Mouse (Mus musculus) heart, embryonic 13.5 days (tissue): ENCODE data around the gene Slx1b. TPM values are rescaled to one million over a fixed set of nuclear protein-coding genes. Genes with fewer than 3 reads are reported as not detected.

Experiments used
- ATAC-seq: fragments of 200-750 bp; cut with Nextera tagmentation; 2 replicates; pipeline ENCODE4 v1.8.0; 2017; ENCODE audit warnings: moderate TSS enrichment; ENCODE audit not compliant: insufficient number of reproducible peaks, low FRiP score, low TSS enrichment; ENCODE audit errors: extremely low read depth
- H3K27ac ChIP-seq: fragments of 300-500 bp; sonication (generic); replicated peaks from 2 replicates; pipeline ENCODE4 v1.5.1; 2015; ENCODE audit warnings: moderate library complexity, mild to moderate bottlenecking, inconsistent platforms
- H3K27me3 ChIP-seq: fragments of 300-500 bp; sonication (generic); replicated peaks from 2 replicates; pipeline ENCODE4 v1.6.1; 2015; ENCODE audit warnings: mild to moderate bottlenecking, inconsistent platforms
- H3K36me3 ChIP-seq: fragments of 300-500 bp; sonication (generic); 2 replicates; pipeline ENCODE4 v1.6.1; 2015; ENCODE audit warnings: mild to moderate bottlenecking, inconsistent platforms
- H3K4me1 ChIP-seq: fragments of 300-500 bp; sonication (generic); 2 replicates; pipeline ENCODE4 v1.6.1; 2015; ENCODE audit warnings: inconsistent platforms
- H3K4me2 ChIP-seq: fragments of 300-500 bp; sonication (generic); 2 replicates; pipeline ENCODE4 v1.6.1; 2015; ENCODE audit warnings: inconsistent platforms, mild to moderate bottlenecking, moderate library complexity
- H3K4me3 ChIP-seq: fragments of 300-500 bp; sonication (generic); 2 replicates; pipeline ENCODE4 v1.5.1; 2015; ENCODE audit warnings: moderate library complexity, mild to moderate bottlenecking, inconsistent platforms
- H3K9ac ChIP-seq: fragments of 300-500 bp; sonication (generic); 2 replicates; pipeline ENCODE4 v1.6.1; 2015; ENCODE audit warnings: inconsistent platforms, mild to moderate bottlenecking, moderate library complexity
- H3K9me3 ChIP-seq: fragments of 300-500 bp; sonication (generic); 2 replicates; pipeline ENCODE4 v1.6.1; 2016; ENCODE audit warnings: inconsistent platforms
- WGBS: fragments of 180-500 bp; shearing (Covaris S2); methylation state at CpG from one replicate; pipeline ENCODE4 v1.1.7; 2015; ENCODE audit warnings: mixed read lengths; 5-methylcytosine and 5-hydroxymethylcytosine counted together
- polyA plus RNA-seq: library from polyadenylated mRNA; unstranded; fragments of >200 nt; fragmentation: Nextera tagmentation; extraction: Ambion mirVana; gene quantifications from 2 replicates; pipeline ENCODE4 v1.2.1, GENCODE M21; 2015

Gene Slx1b
- polyA plus RNA-seq, 1 experiment from 2014 or later, result 7.1 TPM

DNA sequence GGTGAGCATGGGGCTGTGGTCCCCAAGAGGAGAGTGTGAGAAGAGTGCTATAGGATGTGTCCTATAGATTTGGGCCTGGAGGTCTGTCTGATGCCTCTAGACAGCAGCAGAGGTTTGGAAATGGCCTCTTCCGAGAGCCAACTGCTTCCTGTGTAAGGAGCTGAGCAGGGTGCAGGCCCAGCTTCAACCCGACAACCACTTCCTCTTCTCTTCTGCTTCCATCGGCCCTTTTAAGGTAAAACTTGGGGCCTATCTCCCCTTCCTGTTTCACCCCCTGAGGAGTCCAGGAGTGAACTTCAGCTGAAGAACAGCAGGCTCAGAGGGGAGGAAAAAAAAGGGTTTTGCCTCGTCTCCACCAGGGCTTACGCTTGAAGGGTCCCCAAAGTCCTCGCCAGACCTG is 6.8 kb upstream of the Slx1b start:
- no peaks in the 10 kb centered on the region for H3K9me3 ChIP-seq
- H3K4me1 ChIP-seq, result peaks cover 21% of the 10 kb centered on the region
- H3K27ac ChIP-seq, result no peak overlapping the region
- H3K9ac ChIP-seq, result 0 out of 2 replicates have a peak overlapping the region, but pooled peaks have one; percentile 16
- H3K36me3 ChIP-seq, result 0 out of 2 replicates have a peak, but pooled peaks cover under 1% of the 10 kb centered on the region
- H3K4me2 ChIP-seq, result no peak overlapping the region
- ATAC-seq, result no peak
- no peak overlapping the region for H3K4me3 ChIP-seq
- H3K27me3 ChIP-seq, result peaks cover 51% of the 10 kb centered on the region
- WGBS, result 66% methylated on average over 6 of the region's 6 CpGs

DNA sequence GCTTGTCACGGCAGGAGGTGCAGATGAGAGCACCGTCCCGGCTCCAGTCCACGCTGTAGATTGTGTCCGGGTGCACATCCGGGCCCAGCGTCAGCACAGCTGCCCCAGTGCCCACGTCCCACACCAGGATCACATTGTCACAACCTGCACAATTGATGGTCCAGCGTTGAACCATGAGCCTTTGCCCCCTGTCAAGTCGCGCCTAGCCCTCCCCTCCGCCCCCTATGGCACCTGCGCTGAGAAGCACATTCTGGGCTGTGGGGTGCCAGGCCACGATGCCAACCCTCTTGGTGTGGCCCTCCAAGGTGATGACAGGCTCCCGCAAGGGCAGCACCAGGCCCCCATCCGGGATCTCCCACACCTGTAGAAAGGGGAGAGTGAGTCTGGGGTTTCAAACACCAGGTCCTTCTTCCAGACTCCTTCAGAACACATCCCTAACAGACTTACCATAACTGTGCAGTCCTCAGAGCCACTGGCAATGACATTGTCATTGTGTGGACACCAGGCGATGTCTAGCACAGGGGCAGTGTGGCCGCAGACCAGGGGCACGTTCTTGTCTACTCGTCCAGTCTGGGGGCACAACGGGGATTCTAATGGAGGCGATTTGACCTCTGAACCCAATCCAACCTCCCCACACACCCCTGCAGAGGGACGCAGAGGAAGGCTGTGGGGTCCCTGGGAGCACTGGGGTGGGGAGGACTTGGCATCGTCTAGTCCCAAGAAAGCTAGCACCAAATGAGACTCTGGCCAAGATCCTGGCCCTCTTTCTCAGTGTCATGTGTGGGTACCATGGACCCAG is 6.2 kb upstream of the Slx1b start:
- peak overlapping the region; percentile 67 for H3K9ac ChIP-seq
- H3K4me2 ChIP-seq, result peak overlapping the region; percentile 61
- 0 out of 2 replicates have a peak, but pooled peaks cover 6% of the 10 kb centered on the region for H3K36me3 ChIP-seq
- peaks cover 27% of the 10 kb centered on the region for H3K4me1 ChIP-seq
- H3K27me3 ChIP-seq, result peaks cover 51% of the 10 kb centered on the region
- no peak overlapping the region for H3K27ac ChIP-seq
- WGBS, result 50% methylated on average over 24 of the region's 24 CpGs
- H3K4me3 ChIP-seq, result peak overlapping the region; percentile 31
- no peaks in the 10 kb centered on the region for H3K9me3 ChIP-seq
- no peak for ATAC-seq

DNA sequence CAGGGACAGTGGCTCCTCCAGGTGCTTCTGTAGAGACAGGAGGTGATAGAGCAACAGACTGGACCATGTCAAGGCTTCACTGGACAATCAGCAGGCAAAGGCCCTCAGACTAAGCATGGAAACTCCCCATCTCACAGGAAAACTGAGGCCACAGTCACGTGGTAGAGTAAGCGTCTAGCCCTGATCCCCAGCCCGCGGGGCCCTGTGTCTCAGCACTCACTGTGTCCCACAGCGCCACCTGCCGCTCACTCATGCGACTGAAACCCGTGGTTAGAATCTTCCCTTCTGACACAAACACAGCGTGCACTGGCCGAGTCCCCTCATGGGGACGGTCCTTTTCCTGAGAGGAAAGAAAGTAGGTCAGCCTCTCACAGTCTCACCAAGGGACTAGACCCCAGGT is 5.5 kb upstream of the Slx1b start:
- Histone ChIP-seq H3K36me3 (0 out of 2 replicates have a peak, but pooled peaks cover 6% of the 10 kb centered on the region), H3K4me1 (peaks cover 32% of the 10 kb centered on the region), H3K27me3 (peaks cover 46% of the 10 kb centered on the region), H3K4me3 (peak overlapping the region; percentile 31), H3K9me3 (no peaks in the 10 kb centered on the region), H3K27ac (no peak overlapping the region), H3K4me2 (peak overlapping the region; percentile 61), H3K9ac (peak overlapping the region; percentile 67)
- ATAC-seq, result peak; percentile 52; the same call in 1 of the 2 replicates
- WGBS, result 3% methylated on average over 11 of the region's 11 CpGs

DNA sequence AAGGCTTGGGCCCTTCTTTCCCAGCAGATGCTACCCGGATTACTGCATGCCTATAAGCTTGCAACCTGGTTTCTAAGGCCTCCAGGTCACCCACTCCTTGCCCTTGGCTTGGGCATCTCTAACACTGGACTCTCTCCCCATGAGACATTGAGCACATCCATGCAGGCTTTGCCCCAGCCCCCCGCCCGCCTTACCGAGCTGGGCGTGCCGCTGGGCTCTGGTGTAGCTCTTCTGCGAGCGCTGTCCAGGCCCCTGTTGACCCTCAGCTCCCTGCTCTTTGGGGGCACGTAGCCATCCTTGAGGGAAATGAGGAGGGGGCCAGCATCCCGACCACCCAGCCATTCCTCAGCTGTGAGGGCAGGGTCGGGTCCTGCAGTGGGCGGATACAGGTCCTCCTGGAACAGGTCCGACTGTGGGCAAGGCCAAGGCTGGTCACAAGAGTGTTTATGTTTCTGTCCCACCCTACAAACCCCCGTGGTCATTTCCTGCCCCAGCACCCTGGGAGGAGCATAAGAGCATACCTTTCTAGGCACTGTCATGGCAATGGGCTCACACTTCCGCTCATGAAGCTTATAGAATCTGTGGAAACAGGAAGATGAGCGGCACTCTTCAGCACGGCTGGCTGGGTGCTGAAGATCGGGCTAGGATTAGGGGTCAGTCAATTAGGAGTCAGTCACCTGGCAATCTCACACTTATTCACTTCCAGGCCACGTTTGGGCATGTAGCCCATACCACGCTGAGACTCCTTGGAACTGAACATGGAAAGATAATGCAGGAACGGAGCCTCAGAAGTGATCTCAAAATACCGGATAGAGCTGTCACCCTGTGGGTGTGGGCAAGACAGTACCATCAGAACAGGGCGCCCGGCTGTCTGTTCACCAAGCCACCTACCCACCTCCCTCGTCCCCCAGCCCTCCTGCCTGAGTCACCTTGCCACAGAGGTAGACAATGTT is 4.8 kb upstream of the Slx1b start:
- Histone ChIP-seq H3K9me3 (no peaks in the 10 kb centered on the region), H3K4me2 (no peak overlapping the region), H3K4me3 (no peak overlapping the region), H3K27ac (no peak overlapping the region), H3K9ac (no peak overlapping the region), H3K36me3 (0 out of 2 replicates have a peak, but pooled peaks cover 6% of the 10 kb centered on the region), H3K4me1 (peaks cover 32% of the 10 kb centered on the region), H3K27me3 (peaks cover 38% of the 10 kb centered on the region)
- no peak for ATAC-seq
- WGBS, result 74% methylated on average over 25 of the region's 25 CpGs

DNA sequence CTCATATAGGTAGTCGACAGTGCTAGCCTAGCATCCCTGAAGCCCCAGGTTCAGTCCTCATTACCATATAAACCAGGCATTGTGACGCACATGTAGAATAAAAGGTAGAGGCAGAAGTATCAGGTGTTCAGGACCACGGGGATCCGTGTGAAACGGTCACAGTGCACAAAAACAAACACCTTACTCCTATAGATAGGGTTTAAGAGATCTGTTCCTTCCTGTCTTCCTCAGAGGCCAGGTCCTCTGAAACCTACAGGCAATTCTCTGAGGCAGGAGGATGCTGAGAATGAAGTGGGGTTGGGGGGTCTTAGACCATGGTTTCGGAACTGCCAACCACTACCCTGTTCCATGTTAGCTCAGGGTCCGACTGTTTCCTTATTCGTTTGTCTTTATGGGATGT is 2.3 kb upstream of the Slx1b start:
- WGBS, result 88% methylated on average over 8 of the region's 8 CpGs
- no peak overlapping the region for H3K27ac ChIP-seq
- H3K9me3 ChIP-seq, result no peaks in the 10 kb centered on the region
- ATAC-seq, result no peak
- peaks cover 14% of the 10 kb centered on the region for H3K27me3 ChIP-seq
- no peak overlapping the region for H3K4me2 ChIP-seq
- H3K4me3 ChIP-seq, result no peak overlapping the region
- H3K36me3 ChIP-seq, result 0 out of 2 replicates have a peak, but pooled peaks cover 6% of the 10 kb centered on the region
- peaks cover 38% of the 10 kb centered on the region for H3K4me1 ChIP-seq
- H3K9ac ChIP-seq, result no peak overlapping the region

DNA sequence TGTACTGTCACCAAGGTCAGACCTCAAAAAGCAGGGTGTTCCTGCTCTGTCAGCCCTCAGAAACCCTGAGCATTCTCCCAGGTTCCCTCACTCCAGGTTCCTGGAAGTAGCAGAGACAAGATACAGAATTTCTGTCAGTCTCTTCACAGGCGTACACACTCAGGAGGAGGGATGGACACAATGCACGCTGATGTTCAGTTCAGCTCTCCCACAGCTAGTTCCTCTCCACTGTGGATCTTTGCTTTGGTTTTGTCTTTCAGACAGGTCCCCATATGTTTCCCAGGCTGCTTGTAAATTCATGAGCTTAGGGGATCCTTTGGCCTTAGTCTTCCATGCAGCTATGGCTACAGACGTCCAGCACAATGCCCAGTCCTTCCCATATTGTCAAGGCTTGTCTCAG is 1.3 kb upstream of the Slx1b start:
- H3K9me3 ChIP-seq, result no peaks in the 10 kb centered on the region
- whole genome bisulfite sequencing, result 80% methylated on average over 3 of the region's 3 CpGs
- peak overlapping the region; percentile 86 for H3K9ac ChIP-seq
- H3K27ac ChIP-seq, result no peak overlapping the region
- peaks cover 4% of the 10 kb centered on the region for H3K27me3 ChIP-seq
- H3K4me1 ChIP-seq, result peaks cover 38% of the 10 kb centered on the region
- peak overlapping the region; percentile 79 for H3K4me2 ChIP-seq
- ATAC-seq, result no peak
- H3K36me3 ChIP-seq, result peaks cover 14% of the 10 kb centered on the region
- peak overlapping the region; percentile 72 for H3K4me3 ChIP-seq

DNA sequence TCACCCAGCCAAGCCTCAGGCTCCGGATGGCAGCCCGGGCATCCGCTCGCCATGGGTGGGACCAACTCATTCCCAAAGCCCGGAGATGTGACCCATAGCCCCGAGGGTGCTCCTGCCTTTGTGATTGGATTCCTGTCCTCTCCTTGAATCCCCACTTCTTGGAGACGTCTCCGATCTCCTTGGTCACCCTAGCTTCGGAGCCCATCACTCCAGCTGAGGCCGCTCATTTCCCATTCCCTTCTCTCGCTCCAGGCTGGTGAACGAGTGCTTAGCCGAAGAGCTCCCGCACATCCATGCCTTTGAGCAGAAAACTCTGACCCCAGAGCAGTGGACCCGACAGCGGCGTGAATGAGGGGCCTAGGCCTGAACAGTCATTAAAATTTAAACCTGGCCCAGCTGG is 719 bp upstream of the Slx1b start:
- 4% methylated on average over 17 of the region's 17 CpGs for WGBS
- H3K9me3 ChIP-seq, result no peaks in the 10 kb centered on the region

DNA sequence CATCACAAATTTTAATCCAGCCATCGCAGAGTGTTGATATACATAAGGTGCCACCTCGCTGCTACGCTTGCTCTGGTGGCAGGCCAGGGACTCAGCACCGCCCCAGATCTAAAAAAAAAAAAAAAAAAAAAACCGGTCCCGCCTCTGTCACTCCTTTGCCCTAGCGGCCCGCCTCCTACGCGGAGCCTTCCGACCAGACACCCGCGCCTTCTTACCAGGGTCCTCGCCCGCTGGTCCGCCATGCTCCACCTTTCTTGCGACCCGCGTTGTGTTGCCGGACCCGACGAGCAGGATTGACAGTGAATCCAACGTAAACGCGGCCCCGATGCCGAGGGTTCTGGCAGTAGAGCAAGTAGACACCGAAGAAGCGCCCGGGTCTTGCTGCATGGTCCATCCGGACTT is 373 bp downstream of the Slx1b start, which contains the start of gene Bola2:
TSS of gene Bola2 (plus strand) at position 192 of the 402 bp plus-strand sequence.
- 0% methylated on average over 31 of the region's 31 CpGs for WGBS
- H3K4me3 ChIP-seq, result peak within 1 kb of the TSS; percentile 72
- H3K36me3 ChIP-seq, result peaks cover 29% of the 10 kb centered on the region
- peaks cover 27% of the 10 kb centered on the region for H3K4me1 ChIP-seq
- ATAC-seq, result peak; percentile 59
- peak within 1 kb of the TSS; percentile 92 for H3K9ac ChIP-seq
- peak within 1 kb of the TSS; percentile 96 for H3K27ac ChIP-seq
- no peaks in the 10 kb centered on the region for H3K27me3 ChIP-seq
- no peaks in the 10 kb centered on the region for H3K9me3 ChIP-seq
- H3K4me2 ChIP-seq, result peak within 1 kb of the TSS; percentile 79

More for the DNA sequence above, 719 bp upstream of the Slx1b start:
- Histone ChIP-seq H3K4me3 (peak overlapping the region; percentile 72), H3K4me2 (peak overlapping the region; percentile 79), H3K4me1 (peaks cover 35% of the 10 kb centered on the region), H3K27me3 (no peaks in the 10 kb centered on the region), H3K9ac (peak overlapping the region; percentile 86), H3K36me3 (peaks cover 20% of the 10 kb centered on the region), H3K27ac (no peak overlapping the region)
- no peak for ATAC-seq

DNA sequence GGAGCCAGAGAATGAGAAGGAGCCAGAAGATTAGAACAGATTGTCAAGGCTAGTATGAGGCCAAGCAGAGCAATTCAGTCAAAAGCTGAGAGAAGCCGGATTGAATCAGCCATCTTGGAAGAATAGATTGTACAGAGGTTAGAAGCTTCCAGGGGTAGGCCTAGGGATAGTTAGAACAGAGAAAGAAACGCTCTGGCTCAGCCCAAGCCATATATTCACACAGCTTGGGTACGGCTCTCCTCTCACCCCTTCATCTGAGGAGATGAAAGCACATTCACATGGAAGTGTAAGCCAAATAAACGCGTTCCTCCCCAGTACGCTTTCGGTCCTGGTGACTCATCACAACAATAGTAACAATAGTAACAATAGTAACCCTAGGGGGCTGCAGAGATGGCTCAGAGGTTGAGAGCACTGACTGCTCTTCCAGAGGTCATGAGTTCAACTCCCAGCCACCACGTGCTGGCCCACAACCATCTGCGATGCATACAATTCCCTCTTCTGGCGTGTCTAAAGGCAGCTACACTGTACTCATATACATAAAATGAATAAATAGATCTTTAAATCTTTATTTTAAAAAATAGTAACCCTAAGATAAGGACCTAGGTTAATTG is 1.0 kb downstream of the Slx1b start:
- no peak for ATAC-seq
- Histone ChIP-seq H3K4me3 (peak overlapping the region; percentile 72), H3K9ac (peak overlapping the region; percentile 92), H3K9me3 (no peaks in the 10 kb centered on the region), H3K4me2 (peak overlapping the region; percentile 79), H3K27ac (peak overlapping the region; percentile 96; the same call in 1 of the 2 replicates), H3K27me3 (no peaks in the 10 kb centered on the region), H3K4me1 (peaks cover 27% of the 10 kb centered on the region), H3K36me3 (peaks cover 34% of the 10 kb centered on the region)
- 52% methylated on average over 10 of the region's 10 CpGs for WGBS

DNA sequence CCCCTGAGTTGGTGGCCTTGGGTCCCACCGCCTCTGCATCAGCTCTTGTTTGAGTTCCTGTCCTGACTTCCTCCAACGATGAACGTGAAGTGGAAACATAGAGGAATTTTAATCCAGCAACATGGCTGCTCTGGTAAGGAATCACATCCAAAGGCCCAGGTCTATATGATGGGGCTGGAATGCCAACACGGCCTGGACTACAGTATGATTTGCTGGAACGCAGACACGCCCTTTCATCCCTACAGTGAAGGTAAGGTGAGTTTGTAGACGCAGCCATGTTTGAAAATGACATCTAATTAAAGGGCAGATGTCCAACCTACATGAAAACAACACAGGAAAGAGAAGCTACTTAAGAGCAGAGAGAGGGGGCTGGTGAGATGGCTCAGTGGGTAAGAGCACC is 1.8 kb downstream of the Slx1b start:
- Histone ChIP-seq H3K9me3 (no peaks in the 10 kb centered on the region), H3K9ac (peak overlapping the region; percentile 59; the same call in 1 of the 2 replicates), H3K4me1 (peaks cover 27% of the 10 kb centered on the region), H3K4me2 (no peak overlapping the region; the same call in 1 of the 2 replicates), H3K27ac (no peak overlapping the region), H3K4me3 (no peak overlapping the region), H3K36me3 (peaks cover 36% of the 10 kb centered on the region), H3K27me3 (no peaks in the 10 kb centered on the region)
- whole genome bisulfite sequencing, result 87% methylated on average over 7 of the region's 7 CpGs
- ATAC-seq, result no peak
